Mouse (Mus musculus): ENCODE data around the gene Btbd2.

GRCm38 (mm10) chr10:80693401-80694045 is 36.7 kb upstream of the Btbd2 start:
- TF ChIP-seq GATA1 (IDR thresholded peaks at IDR 0.05; ENCODE audit: borderline replicate concordance, low read length): no peak
- TF ChIP-seq FLI1 (IDR thresholded peaks at IDR 0.05; ENCODE audit: low read length): no peak

All from megakaryocyte, embryonic 14.5 days (primary cell).